Mouse (Mus musculus): Measurements from ENCODE around the gene Zfand3. TPM values are rescaled to one million over a fixed set of nuclear protein-coding genes. Genes with fewer than 3 reads are reported as not detected.

Gene Zfand3
- polyA plus RNA-seq, 1 experiment, result 138 TPM

GRCm38 (mm10) chr17:30187154-30187553, 182.6 kb downstream of the Zfand3 start:
- TF ChIP-seq E2F4 (IDR thresholded peaks at IDR 0.05; ENCODE audit: insufficient read depth) (no peak), POLR2AphosphoS2 (IDR thresholded peaks at IDR 0.05; ENCODE audit: insufficient read length, low read depth) (no peak), CEBPB (IDR thresholded peaks at IDR 0.05; ENCODE audit: insufficient read depth, poor library complexity, severe bottlenecking) (no peak)
- Histone ChIP-seq H3ac (ENCODE audit: control insufficient read depth, insufficient read length) (no peak overlapping the region), H3K79me2 (ENCODE audit: control insufficient read depth, insufficient read depth) (peaks cover 48% of the 10 kb centered on the region), H3K27me3 (ENCODE audit: control insufficient read depth, insufficient read depth, insufficient read length) (no peaks in the 10 kb centered on the region), H3K4me3 (no peak overlapping the region), H3K4me2 (ENCODE audit: low read depth) (no peak overlapping the region), H3K36me3 (ENCODE audit: control insufficient read depth, insufficient read depth) (no peaks in the 10 kb centered on the region)

- H3K4me2 ChIP-seq (ENCODE audit: low read depth), result no peak overlapping the region
- no peak overlapping the region for H3K4me3 ChIP-seq
Measured at GRCm38 (mm10) chr17:30187581-30187980, 183.0 kb downstream of the Zfand3 start.

GRCm38 (mm10) chr17:30188031-30188981, 183.8 kb downstream of the Zfand3 start:
- Histone ChIP-seq H3K79me2 (ENCODE audit: control insufficient read depth, insufficient read depth) (peaks cover 44% of the 10 kb centered on the region), H3K4me3 (no peak overlapping the region), H3K36me3 (ENCODE audit: control insufficient read depth, insufficient read depth) (no peaks in the 10 kb centered on the region), H3K27me3 (ENCODE audit: control insufficient read depth, insufficient read depth, insufficient read length) (no peaks in the 10 kb centered on the region), H3K4me2 (ENCODE audit: low read depth) (no peak overlapping the region), H3ac (ENCODE audit: control insufficient read depth, insufficient read length) (no peak overlapping the region)
- TF ChIP-seq CEBPB (IDR thresholded peaks at IDR 0.05; ENCODE audit: insufficient read depth, poor library complexity, severe bottlenecking) (no peak), SRF (IDR thresholded peaks at IDR 0.05; ENCODE audit: control insufficient read depth, insufficient read length, low read depth) (no peak), REST (IDR thresholded peaks at IDR 0.05; ENCODE audit: insufficient read depth, insufficient read length) (no peak), USF1 (IDR thresholded peaks at IDR 0.05; ENCODE audit: low read depth) (no peak), TCF12 (IDR thresholded peaks at IDR 0.05; ENCODE audit: insufficient read depth, poor library complexity, severe bottlenecking) (no peak), MAX (IDR thresholded peaks at IDR 0.05; ENCODE audit: low read depth) (no peak)

More at GRCm38 (mm10) chr17:30187581-30187980, 183.0 kb downstream of the Zfand3 start:
- Histone ChIP-seq H3ac (ENCODE audit: control insufficient read depth, insufficient read length) (no peak overlapping the region), H3K27me3 (ENCODE audit: control insufficient read depth, insufficient read depth, insufficient read length) (no peaks in the 10 kb centered on the region), H3K79me2 (ENCODE audit: control insufficient read depth, insufficient read depth) (peaks cover 44% of the 10 kb centered on the region), H3K36me3 (ENCODE audit: control insufficient read depth, insufficient read depth) (no peaks in the 10 kb centered on the region)
- TF ChIP-seq TCF3 (IDR thresholded peaks at IDR 0.05; ENCODE audit: insufficient read length, low read depth), result no peak
- TF ChIP-seq CEBPB (IDR thresholded peaks at IDR 0.05; ENCODE audit: insufficient read depth, poor library complexity, severe bottlenecking), result no peak
- no peak for TF ChIP-seq SRF (IDR thresholded peaks at IDR 0.05; ENCODE audit: control insufficient read depth, insufficient read length, low read depth)
- TF ChIP-seq MYOG (IDR thresholded peaks at IDR 0.05; ENCODE audit: control insufficient read depth in 1 of 3, insufficient read depth in 1 of 3, insufficient read length in 2 of 3, low read depth in 2 of 3), result no peak
- TF ChIP-seq TCF12 (IDR thresholded peaks at IDR 0.05; ENCODE audit: insufficient read depth, poor library complexity, severe bottlenecking), result no peak
- no peak for TF ChIP-seq POLR2A (IDR thresholded peaks at IDR 0.05; ENCODE audit: insufficient read length, low read depth)
- no peak for TF ChIP-seq MAX (IDR thresholded peaks at IDR 0.05; ENCODE audit: low read depth)
- TF ChIP-seq E2F4 (IDR thresholded peaks at IDR 0.05; ENCODE audit: insufficient read depth), result no peak
- TF ChIP-seq MYOD1 (IDR thresholded peaks at IDR 0.05; ENCODE audit: control insufficient read depth in 1 of 3, insufficient read length in 2 of 3, low read depth in 2 of 3), result no peak
- no peak for TF ChIP-seq POLR2AphosphoS2 (IDR thresholded peaks at IDR 0.05; ENCODE audit: insufficient read length, low read depth)
- no peak for TF ChIP-seq USF1 (IDR thresholded peaks at IDR 0.05; ENCODE audit: low read depth)
- TF ChIP-seq REST (IDR thresholded peaks at IDR 0.05; ENCODE audit: insufficient read depth, insufficient read length), result no peak

DNA sequence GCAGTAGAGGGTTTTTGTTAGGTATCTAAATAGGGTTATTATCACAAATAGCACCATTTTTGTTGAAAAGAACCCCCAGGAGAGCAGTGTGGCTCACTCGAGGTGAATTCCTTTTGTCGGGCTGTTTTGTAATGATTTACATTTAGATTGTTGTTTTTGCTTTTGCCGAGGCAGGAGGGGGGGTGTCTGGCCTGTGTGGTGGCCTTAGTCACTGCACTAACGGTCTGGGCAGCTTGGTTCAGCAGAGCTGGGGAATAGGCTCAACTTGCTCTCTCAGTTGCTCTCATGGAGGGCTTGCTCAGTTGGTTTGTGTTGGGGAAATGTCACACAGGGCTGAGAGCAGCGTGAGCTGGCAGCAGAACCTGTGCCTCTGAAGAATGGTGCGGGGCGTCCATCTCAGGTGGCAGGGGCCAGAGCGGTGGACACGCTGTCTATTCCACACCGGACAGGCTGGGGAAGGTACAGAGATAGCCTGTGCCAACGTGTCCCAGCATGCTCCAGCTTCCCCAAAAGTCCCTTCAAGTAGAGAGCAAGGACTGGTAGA, 186.6 kb downstream of the Zfand3 start:
- H3K4me3 ChIP-seq, result no peak overlapping the region
- no peaks in the 10 kb centered on the region for H3K27me3 ChIP-seq (ENCODE audit: control insufficient read depth, insufficient read depth, insufficient read length)
- peaks cover 7% of the 10 kb centered on the region for H3K36me3 ChIP-seq (ENCODE audit: control insufficient read depth, insufficient read depth)
- no peak overlapping the region for H3ac ChIP-seq (ENCODE audit: control insufficient read depth, insufficient read length)
- peaks cover 31% of the 10 kb centered on the region for H3K79me2 ChIP-seq (ENCODE audit: control insufficient read depth, insufficient read depth)
- no peak overlapping the region for H3K4me2 ChIP-seq (ENCODE audit: low read depth)
- TF ChIP-seq CEBPB (IDR thresholded peaks at IDR 0.05; ENCODE audit: insufficient read depth, poor library complexity, severe bottlenecking) (no peak), E2F4 (IDR thresholded peaks at IDR 0.05; ENCODE audit: insufficient read depth) (no peak), TCF3 (IDR thresholded peaks at IDR 0.05; ENCODE audit: insufficient read length, low read depth) (no peak), USF1 (IDR thresholded peaks at IDR 0.05; ENCODE audit: low read depth) (no peak), POLR2AphosphoS2 (IDR thresholded peaks at IDR 0.05; ENCODE audit: insufficient read length, low read depth) (no peak)

- H3K4me3 ChIP-seq, result no peak overlapping the region
- no peaks in the 10 kb centered on the region for H3K27me3 ChIP-seq (ENCODE audit: control insufficient read depth, insufficient read depth, insufficient read length)
- H3K36me3 ChIP-seq (ENCODE audit: control insufficient read depth, insufficient read depth), result peaks cover 7% of the 10 kb centered on the region
- TF ChIP-seq TCF12 (IDR thresholded peaks at IDR 0.05; ENCODE audit: insufficient read depth, poor library complexity, severe bottlenecking), result no peak
- no peak for TF ChIP-seq CEBPB (IDR thresholded peaks at IDR 0.05; ENCODE audit: insufficient read depth, poor library complexity, severe bottlenecking)
- no peak for TF ChIP-seq TCF3 (IDR thresholded peaks at IDR 0.05; ENCODE audit: insufficient read length, low read depth)
- TF ChIP-seq POLR2AphosphoS2 (IDR thresholded peaks at IDR 0.05; ENCODE audit: insufficient read length, low read depth), result no peak
- TF ChIP-seq MYOG (IDR thresholded peaks at IDR 0.05; ENCODE audit: control insufficient read depth in 1 of 3, insufficient read depth in 1 of 3, insufficient read length in 2 of 3, low read depth in 2 of 3), result no peak
- no peak for TF ChIP-seq SRF (IDR thresholded peaks at IDR 0.05; ENCODE audit: control insufficient read depth, insufficient read length, low read depth)
- TF ChIP-seq MYOD1 (IDR thresholded peaks at IDR 0.05; ENCODE audit: control insufficient read depth in 1 of 3, insufficient read length in 2 of 3, low read depth in 2 of 3), result no peak
- no peak for TF ChIP-seq POLR2A (IDR thresholded peaks at IDR 0.05; ENCODE audit: insufficient read length, low read depth)
- no peak for TF ChIP-seq E2F4 (IDR thresholded peaks at IDR 0.05; ENCODE audit: insufficient read depth)
- TF ChIP-seq REST (IDR thresholded peaks at IDR 0.05; ENCODE audit: insufficient read depth, insufficient read length), result no peak
- TF ChIP-seq USF1 (IDR thresholded peaks at IDR 0.05; ENCODE audit: low read depth), result no peak
- TF ChIP-seq MAX (IDR thresholded peaks at IDR 0.05; ENCODE audit: low read depth), result no peak
- H3K79me2 ChIP-seq (ENCODE audit: control insufficient read depth, insufficient read depth), result peaks cover 28% of the 10 kb centered on the region
- no peak overlapping the region for H3K4me2 ChIP-seq (ENCODE audit: low read depth)
- H3ac ChIP-seq (ENCODE audit: control insufficient read depth, insufficient read length), result no peak overlapping the region
Measured at GRCm38 (mm10) chr17:30192416-30193005, 188.0 kb downstream of the Zfand3 start.
